Mouse (Mus musculus) embryonic fibroblast, embryonic 13.5 days (primary cell): ENCODE measurements around the gene Phf7.

Experiments
- CTCF ChIP-seq: IDR thresholded peaks from 2 replicates; pipeline ENCODE4 v1.5.1; 2011; ENCODE audit warnings: mild to moderate bottlenecking, control low read depth, low read length, moderate library complexity, borderline replicate concordance; ENCODE audit not compliant: insufficient read depth
- POLR2A ChIP-seq: IDR thresholded peaks from 2 replicates; pipeline ENCODE4 v1.6.1; 2011; ENCODE audit warnings: low read depth, mild to moderate bottlenecking, control low read depth, low read length, moderate library complexity

GRCm38 (mm10) chr14:31250222-31251083 lies 664 bp downstream of the Phf7 start:
- no peak for TF ChIP-seq CTCF
- TF ChIP-seq POLR2A, result peak; percentile 58
